Mouse (Mus musculus) lung, postnatal 4 days (tissue): ENCODE data around the gene Tmem87b.

Source experiments
- DNase-seq, 2 experiments: peaks; one replicate each; pipeline ENCODE4 v3.0.0; 2021

The Tmem87b gene

GRCm38 (mm10) chr2:128892180-128892721 lies 74.3 kb downstream of the Tmem87b start:
- DNase-seq: no peak

- no peak for DNase-seq
Observed at GRCm38 (mm10) chr2:128902843-128903242, 84.9 kb downstream of the Tmem87b start.

GRCm38 (mm10) chr2:128903661-128904060 lies 85.7 kb downstream of the Tmem87b start:
- DNase-seq: no peak
